Mouse (Mus musculus) myocyte (in vitro differentiated cells): ENCODE results near the gene Nxph4. TPM values are rescaled to one million over a fixed set of nuclear protein-coding genes. Genes with fewer than 3 reads are reported as not detected.

Experiments
- H3K27me3 ChIP-seq: one replicate; pipeline ENCODE4 v1.6.1; 2011; ENCODE audit not compliant: control insufficient read depth, insufficient read depth, insufficient read length
- H3K36me3 ChIP-seq: one replicate; pipeline ENCODE4 v1.6.1; 2011; ENCODE audit not compliant: control insufficient read depth, insufficient read depth
- H3K4me2 ChIP-seq: one replicate; pipeline ENCODE4 v1.6.1; 2011; ENCODE audit warnings: low read depth, control low read depth
- H3K4me3 ChIP-seq: one replicate; pipeline ENCODE4 v1.5.1; 2011; ENCODE audit warnings: mild to moderate bottlenecking, control low read depth, moderate library complexity
- H3K79me2 ChIP-seq: one replicate; pipeline ENCODE4 v1.6.1; 2011; ENCODE audit not compliant: control insufficient read depth, insufficient read depth
- H3ac ChIP-seq: one replicate; pipeline ENCODE4 v1.6.1; 2011; ENCODE audit not compliant: control insufficient read depth, insufficient read length
- CEBPB ChIP-seq: IDR thresholded peaks from 2 replicates; pipeline ENCODE4 v1.6.1; 2011; ENCODE audit warnings: mild to moderate bottlenecking, moderate library complexity; ENCODE audit not compliant: poor library complexity, insufficient read depth, severe bottlenecking
- E2F4 ChIP-seq: IDR thresholded peaks from one replicate; pipeline ENCODE4 v1.6.1; 2011; ENCODE audit warnings: mild to moderate bottlenecking, control low read depth, moderate library complexity; ENCODE audit not compliant: insufficient read depth
- MAX ChIP-seq: IDR thresholded peaks from one replicate; pipeline ENCODE4 v1.6.1; 2011; ENCODE audit warnings: low read depth, mild to moderate bottlenecking, control low read depth
- MYOD1 ChIP-seq, 3 experiments: IDR thresholded peaks; one replicate each; pipeline ENCODE4 v1.6.1; 2011; ENCODE audit warnings: control low read depth in 2 of 3, low read depth in 2 of 3, mild to moderate bottlenecking in 2 of 3, moderate library complexity in 1 of 3; ENCODE audit not compliant: insufficient read length in 2 of 3, control insufficient read depth in 1 of 3
- MYOG ChIP-seq, 3 experiments: IDR thresholded peaks; one replicate each; pipeline ENCODE4 v1.6.1; 2011; ENCODE audit warnings: control low read depth in 2 of 3, low read depth in 2 of 3, mild to moderate bottlenecking in 2 of 3; ENCODE audit not compliant: insufficient read length in 2 of 3, control insufficient read depth in 1 of 3, insufficient read depth in 1 of 3
- POLR2A ChIP-seq: IDR thresholded peaks from one replicate; pipeline ENCODE4 v1.6.1; 2011; ENCODE audit warnings: low read depth, mild to moderate bottlenecking, control low read depth, moderate library complexity; ENCODE audit not compliant: insufficient read length
- POLR2AphosphoS2 ChIP-seq: IDR thresholded peaks from one replicate; pipeline ENCODE4 v1.6.1; 2011; ENCODE audit warnings: low read depth, control low read depth; ENCODE audit not compliant: insufficient read length
- REST ChIP-seq: IDR thresholded peaks from one replicate; pipeline ENCODE4 v1.6.1; 2011; ENCODE audit warnings: mild to moderate bottlenecking, control low read depth, moderate library complexity; ENCODE audit not compliant: insufficient read depth, insufficient read length
- SRF ChIP-seq: IDR thresholded peaks from one replicate; pipeline ENCODE4 v1.6.1; 2011; ENCODE audit warnings: low read depth; ENCODE audit not compliant: control insufficient read depth, insufficient read length
- TCF12 ChIP-seq: IDR thresholded peaks from one replicate; pipeline ENCODE4 v1.6.1; 2011; ENCODE audit warnings: mild to moderate bottlenecking, control low read depth; ENCODE audit not compliant: poor library complexity, insufficient read depth, severe bottlenecking
- TCF3 ChIP-seq: IDR thresholded peaks from one replicate; pipeline ENCODE4 v1.6.1; 2011; ENCODE audit warnings: low read depth, control low read depth; ENCODE audit not compliant: insufficient read length
- USF1 ChIP-seq: IDR thresholded peaks from one replicate; pipeline ENCODE4 v1.6.1; 2011; ENCODE audit warnings: low read depth, mild to moderate bottlenecking, control low read depth, moderate library complexity
- polyA plus RNA-seq: library from polyadenylated mRNA; unstranded; fragments of >200 nt; fragmentation: generic; extraction: Trizol; gene quantifications from one replicate; pipeline ENCODE4 v1.2.1, GENCODE M21; 2012; ENCODE audit warnings: missing spikeins

Gene Nxph4
- polyA plus RNA-seq, 1 experiment: 3.9 TPM

DNA sequence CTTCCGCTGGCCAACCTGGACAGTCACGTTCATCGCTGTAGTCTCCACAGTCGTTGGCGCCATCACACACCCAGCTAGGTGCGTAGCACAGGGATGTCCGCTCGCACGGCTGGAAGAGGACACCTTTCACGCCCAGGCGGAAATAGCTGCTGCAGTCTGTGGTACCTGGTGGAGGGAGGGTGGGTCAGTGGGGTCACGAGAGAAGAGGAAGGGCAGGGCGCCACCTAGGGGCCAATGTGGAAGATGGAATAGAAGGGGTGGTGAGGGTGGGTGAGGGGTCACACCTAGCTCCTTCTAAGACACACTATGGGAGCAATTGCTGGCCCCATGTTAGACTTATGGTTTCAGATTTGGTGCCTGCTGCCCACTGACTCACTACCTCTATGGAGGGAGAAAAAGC lies 23.0 kb upstream of the Nxph4 start:
- TF ChIP-seq POLR2AphosphoS2 (peak; percentile 21), POLR2A (no peak)
- Histone ChIP-seq H3K4me2 (no peak overlapping the region), H3K36me3 (peaks cover 44% of the 10 kb centered on the region), H3K27me3 (no peaks in the 10 kb centered on the region), H3ac (no peak overlapping the region), H3K4me3 (no peak overlapping the region), H3K79me2 (no peaks in the 10 kb centered on the region)

DNA sequence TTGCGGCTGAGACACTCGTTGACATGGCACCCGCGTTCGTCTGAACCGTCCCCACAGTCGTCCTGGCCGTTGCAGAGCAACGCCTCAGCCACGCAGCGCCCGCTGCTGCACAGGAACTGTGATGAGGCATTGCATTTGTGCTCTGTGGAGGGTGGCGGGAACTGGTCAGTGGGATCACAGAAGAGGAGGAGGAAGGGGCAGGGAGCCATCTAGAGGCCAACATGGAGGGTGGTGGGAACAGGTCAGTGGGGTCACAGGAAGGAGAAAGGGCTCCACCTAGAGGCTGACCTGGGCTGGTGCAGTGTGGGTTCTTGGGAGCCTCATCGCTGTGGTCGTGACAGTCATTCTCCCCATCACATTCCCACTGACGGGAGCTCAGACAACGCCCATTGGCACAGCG lies 21.3 kb upstream of the Nxph4 start:
- peaks cover 28% of the 10 kb centered on the region for H3K36me3 ChIP-seq
- no peaks in the 10 kb centered on the region for H3K79me2 ChIP-seq
- no peak overlapping the region for H3K4me2 ChIP-seq
- TF ChIP-seq POLR2AphosphoS2 (peak; percentile 24), SRF (no peak)
- no peaks in the 10 kb centered on the region for H3K27me3 ChIP-seq
- H3K4me3 ChIP-seq: no peak overlapping the region
- no peak overlapping the region for H3ac ChIP-seq

GRCm38 (mm10) chr10:127549892-127550291 lies 15.5 kb upstream of the Nxph4 start:
- no peak for TF ChIP-seq REST
- no peak for TF ChIP-seq MYOD1 (IDR thresholded peaks at IDR 0.05; ENCODE audit: control insufficient read depth in 1 of 3, insufficient read length in 2 of 3, low read depth in 2 of 3)
- no peak for TF ChIP-seq MAX
- no peak for TF ChIP-seq USF1
- TF ChIP-seq TCF12: no peak
- TF ChIP-seq POLR2A: no peak
- Histone ChIP-seq H3K4me3 (no peak overlapping the region), H3K27me3 (no peaks in the 10 kb centered on the region), H3K79me2 (no peaks in the 10 kb centered on the region), H3K4me2 (no peak overlapping the region), H3K36me3 (peaks cover 14% of the 10 kb centered on the region), H3ac (no peak overlapping the region)

DNA sequence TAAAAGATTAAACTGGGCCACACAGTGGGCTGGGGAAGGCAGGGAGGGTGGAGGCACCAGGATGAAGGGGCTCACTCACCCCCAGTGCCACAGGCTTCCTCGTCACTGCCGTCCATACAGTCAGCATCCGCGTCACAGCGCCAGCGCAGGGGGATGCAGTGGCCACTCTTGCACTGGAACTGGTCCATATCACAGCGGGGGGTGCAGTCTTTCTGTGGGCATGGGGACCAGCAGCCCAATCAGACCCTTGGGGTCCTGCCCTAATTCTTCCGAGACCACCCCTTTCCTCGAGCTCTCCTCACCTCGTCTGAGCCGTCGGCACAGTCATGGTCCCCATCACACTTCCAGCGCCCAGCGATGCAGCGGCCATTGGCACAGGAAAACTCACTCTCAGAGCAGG lies 13.9 kb upstream of the Nxph4 start:
- H3K27me3 ChIP-seq: no peaks in the 10 kb centered on the region
- no peak overlapping the region for H3K4me3 ChIP-seq
- no peak overlapping the region for H3K4me2 ChIP-seq
- H3ac ChIP-seq: no peak overlapping the region
- peaks cover 17% of the 10 kb centered on the region for H3K36me3 ChIP-seq
- no peaks in the 10 kb centered on the region for H3K79me2 ChIP-seq
- no peak for TF ChIP-seq CEBPB
- TF ChIP-seq POLR2AphosphoS2: peak; percentile 41

DNA sequence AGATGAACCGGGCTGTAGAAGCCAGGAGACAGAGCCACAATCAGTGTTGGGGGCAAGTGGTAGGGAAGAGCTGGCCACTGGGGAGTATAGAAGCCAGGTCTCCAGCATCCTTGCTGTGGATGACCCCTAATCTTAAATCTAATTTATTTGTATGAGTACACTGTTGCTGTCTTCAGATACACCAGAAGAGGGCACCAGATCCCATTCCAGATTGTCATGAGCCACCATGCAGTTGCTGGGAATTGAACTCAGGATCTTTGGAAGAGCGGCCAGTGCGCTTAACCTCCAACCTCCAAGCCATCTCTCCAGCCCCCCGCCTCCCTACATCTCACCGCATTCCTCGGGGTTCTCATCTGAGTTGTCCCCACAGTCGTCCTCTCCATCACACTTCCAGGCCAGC lies 12.1 kb upstream of the Nxph4 start:
- no peak for TF ChIP-seq REST
- no peak for TF ChIP-seq POLR2AphosphoS2
- TF ChIP-seq E2F4: no peak
- TF ChIP-seq TCF12: no peak
- no peak for TF ChIP-seq TCF3
- no peak for TF ChIP-seq MYOD1 (IDR thresholded peaks at IDR 0.05; ENCODE audit: control insufficient read depth in 1 of 3, insufficient read length in 2 of 3, low read depth in 2 of 3)
- no peak for TF ChIP-seq POLR2A
- no peak for TF ChIP-seq MYOG (IDR thresholded peaks at IDR 0.05; ENCODE audit: control insufficient read depth in 1 of 3, insufficient read depth in 1 of 3, insufficient read length in 2 of 3, low read depth in 2 of 3)
- no peak for TF ChIP-seq USF1
- TF ChIP-seq CEBPB: no peak
- TF ChIP-seq SRF: no peak
- no peak for TF ChIP-seq MAX
- no peak overlapping the region for H3K4me3 ChIP-seq
- no peaks in the 10 kb centered on the region for H3K27me3 ChIP-seq
- H3K36me3 ChIP-seq: peaks cover 20% of the 10 kb centered on the region
- no peak overlapping the region for H3K4me2 ChIP-seq
- H3ac ChIP-seq: no peak overlapping the region
- H3K79me2 ChIP-seq: no peaks in the 10 kb centered on the region

DNA sequence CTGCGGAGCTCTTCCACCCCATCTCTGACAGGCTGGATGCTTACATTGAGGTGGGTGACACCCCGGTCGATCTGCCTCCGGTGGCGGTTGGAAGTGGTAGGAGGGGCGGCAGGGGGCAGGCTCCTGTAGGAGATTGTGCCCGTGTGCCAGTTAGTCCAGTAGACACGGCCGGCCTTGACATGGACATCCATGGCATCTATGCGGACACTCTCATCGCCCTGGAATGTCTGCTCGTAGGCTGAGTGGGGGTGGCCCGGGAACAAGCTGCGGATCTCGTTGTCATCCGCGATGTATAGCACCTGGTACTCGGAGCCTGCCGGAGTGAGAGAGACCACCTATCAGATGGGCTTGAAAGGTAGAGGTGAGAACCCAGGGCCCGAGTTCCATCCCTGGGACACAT lies 10.0 kb upstream of the Nxph4 start:
- Histone ChIP-seq H3K79me2 (no peaks in the 10 kb centered on the region), H3K36me3 (peaks cover 21% of the 10 kb centered on the region), H3K4me2 (no peak overlapping the region), H3K27me3 (no peaks in the 10 kb centered on the region), H3K4me3 (no peak overlapping the region), H3ac (no peak overlapping the region)
- TF ChIP-seq CEBPB (no peak), REST (no peak), POLR2AphosphoS2 (no peak), MYOD1 (IDR thresholded peaks at IDR 0.05; ENCODE audit: control insufficient read depth in 1 of 3, insufficient read length in 2 of 3, low read depth in 2 of 3) (no peak), E2F4 (no peak), MAX (no peak), TCF3 (no peak)
